Mouse (Mus musculus): ENCODE results near the gene Vash2. TPM values are rescaled to one million over a fixed set of nuclear protein-coding genes. Genes with fewer than 3 reads are reported as not detected.

Vash2 gene
- polyA plus RNA-seq, 1 experiment from 2014 or later = 46.2 TPM

- peaks cover 20% of the 10 kb centered on the region for H3K36me3 ChIP-seq
- H3K4me2 ChIP-seq = no peak overlapping the region
- peaks cover 8% of the 10 kb centered on the region for H3K9me3 ChIP-seq
- no peak for ATAC-seq (ENCODE audit: extremely low read depth, insufficient number of reproducible peaks, low FRiP score, low TSS enrichment)
- H3K9ac ChIP-seq = no peak overlapping the region
- peaks cover 4% of the 10 kb centered on the region for H3K4me1 ChIP-seq
- H3K27me3 ChIP-seq (replicated peaks) = no peaks in the 10 kb centered on the region
- H3K27ac ChIP-seq (replicated peaks) = no peak overlapping the region
- whole genome bisulfite sequencing = 63% methylated on average over 3 of the region's 3 CpGs
- H3K4me3 ChIP-seq = no peak overlapping the region
Observed at GRCm38 (mm10) chr1:191000686-191001085, 21.6 kb upstream of the Vash2 start.

GRCm38 (mm10) chr1:190998027-190998426 lies 18.9 kb upstream of the Vash2 start:
- Histone ChIP-seq H3K9ac (no peak overlapping the region), H3K36me3 (peaks cover 6% of the 10 kb centered on the region; the same call in 1 of the 2 replicates), H3K27ac (replicated peaks) (no peak overlapping the region), H3K4me2 (no peak overlapping the region), H3K4me3 (no peak overlapping the region), H3K9me3 (peaks cover 8% of the 10 kb centered on the region), H3K4me1 (peaks cover 9% of the 10 kb centered on the region), H3K27me3 (replicated peaks) (no peaks in the 10 kb centered on the region; the same call in 1 of the 2 replicates)
- ATAC-seq (ENCODE audit: extremely low read depth, insufficient number of reproducible peaks, low FRiP score, low TSS enrichment) = no peak
- WGBS = 86% methylated on average over 1 of the region's 1 CpGs

GRCm38 (mm10) chr1:190996346-190996877 lies 17.3 kb upstream of the Vash2 start:
- H3K4me2 ChIP-seq = no peak overlapping the region
- H3K4me1 ChIP-seq = peaks cover 9% of the 10 kb centered on the region
- no peak overlapping the region for H3K27ac ChIP-seq (replicated peaks)
- no peak overlapping the region for H3K9ac ChIP-seq
- H3K36me3 ChIP-seq = peaks cover 6% of the 10 kb centered on the region; the same call in 1 of the 2 replicates
- WGBS = 68% methylated on average over 6 of the region's 6 CpGs
- no peak overlapping the region for H3K4me3 ChIP-seq
- no peaks in the 10 kb centered on the region; the same call in 1 of the 2 replicates for H3K27me3 ChIP-seq (replicated peaks)
- peaks cover 8% of the 10 kb centered on the region for H3K9me3 ChIP-seq
- no peak for ATAC-seq (ENCODE audit: extremely low read depth, insufficient number of reproducible peaks, low FRiP score, low TSS enrichment)

GRCm38 (mm10) chr1:190995548-190995947 lies 16.5 kb upstream of the Vash2 start:
- Histone ChIP-seq H3K9me3 (peaks cover 8% of the 10 kb centered on the region), H3K27ac (replicated peaks) (no peak overlapping the region), H3K36me3 (peaks cover 6% of the 10 kb centered on the region; the same call in 1 of the 2 replicates), H3K4me1 (peaks cover 9% of the 10 kb centered on the region), H3K4me2 (no peak overlapping the region), H3K9ac (no peak overlapping the region), H3K4me3 (no peak overlapping the region), H3K27me3 (replicated peaks) (no peaks in the 10 kb centered on the region; the same call in 1 of the 2 replicates)
- WGBS = 42% methylated on average over 7 of the region's 7 CpGs
- no peak for ATAC-seq (ENCODE audit: extremely low read depth, insufficient number of reproducible peaks, low FRiP score, low TSS enrichment)

- Histone ChIP-seq H3K4me2 (no peak overlapping the region), H3K4me1 (no peaks in the 10 kb centered on the region), H3K27ac (replicated peaks) (no peak overlapping the region), H3K4me3 (no peak overlapping the region), H3K27me3 (replicated peaks) (no peaks in the 10 kb centered on the region; the same call in 1 of the 2 replicates), H3K36me3 (no peaks in the 10 kb centered on the region), H3K9me3 (no peaks in the 10 kb centered on the region), H3K9ac (no peak overlapping the region)
- 81% methylated on average over 9 of the region's 9 CpGs for WGBS
- ATAC-seq (ENCODE audit: extremely low read depth, insufficient number of reproducible peaks, low FRiP score, low TSS enrichment) = no peak
Observed at GRCm38 (mm10) chr1:190989437-190990082, 10.5 kb upstream of the Vash2 start.

DNA sequence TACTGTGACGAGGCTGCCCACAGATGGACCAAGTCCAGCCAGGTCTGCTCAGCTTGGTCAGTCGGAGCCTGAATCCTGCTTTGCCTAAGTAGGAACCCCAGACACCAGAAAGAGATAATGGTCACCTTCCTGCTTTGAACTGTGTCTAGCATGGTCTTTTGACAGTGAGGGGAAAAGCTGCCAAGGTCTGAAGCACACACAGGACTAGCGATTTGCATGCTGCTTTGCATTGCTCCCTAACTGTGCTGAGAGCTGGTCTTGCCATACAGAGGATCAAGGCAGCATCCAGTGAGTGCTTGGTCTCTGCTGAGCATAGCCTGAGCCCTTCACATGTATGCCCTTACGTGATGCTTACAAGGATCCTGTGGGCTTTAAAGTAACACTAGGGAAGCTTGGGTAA lies 2.3 kb upstream of the Vash2 start:
- H3K27me3 ChIP-seq (replicated peaks) = no peaks in the 10 kb centered on the region
- no peak overlapping the region for H3K4me3 ChIP-seq
- no peak overlapping the region for H3K27ac ChIP-seq (replicated peaks)
- peaks cover 37% of the 10 kb centered on the region for H3K4me1 ChIP-seq
- no peak overlapping the region for H3K9ac ChIP-seq
- WGBS = 69% methylated on average over 4 of the region's 4 CpGs
- no peaks in the 10 kb centered on the region for H3K36me3 ChIP-seq
- H3K4me2 ChIP-seq = no peak overlapping the region
- ATAC-seq (ENCODE audit: extremely low read depth, insufficient number of reproducible peaks, low FRiP score, low TSS enrichment) = no peak
- H3K9me3 ChIP-seq = no peaks in the 10 kb centered on the region

- peak overlapping the region; percentile 20; the same call in 1 of the 2 replicates for H3K4me2 ChIP-seq
Observed at GRCm38 (mm10) chr1:190980470-190980869, 1.4 kb upstream of the Vash2 start.

GRCm38 (mm10) chr1:190978511-190979073 lies 504 bp downstream of the Vash2 start:
- ATAC-seq (ENCODE audit: extremely low read depth, insufficient number of reproducible peaks, low FRiP score, low TSS enrichment) = no peak; the same call in 1 of the 2 replicates
- peak overlapping the region; percentile 99 for H3K4me2 ChIP-seq
- H3K36me3 ChIP-seq = peaks cover 27% of the 10 kb centered on the region
- H3K9me3 ChIP-seq = no peaks in the 10 kb centered on the region
- H3K4me1 ChIP-seq = peaks cover 64% of the 10 kb centered on the region
- H3K4me3 ChIP-seq = peak overlapping the region; percentile 82
- H3K27ac ChIP-seq (replicated peaks) = peak overlapping the region; percentile 96
- peak overlapping the region; percentile 97 for H3K9ac ChIP-seq
- H3K27me3 ChIP-seq (replicated peaks) = no peaks in the 10 kb centered on the region
- WGBS = 1% methylated on average over 46 of the region's 46 CpGs

More at GRCm38 (mm10) chr1:190980470-190980869, 1.4 kb upstream of the Vash2 start:
- WGBS = 76% methylated on average over 1 of the region's 1 CpGs
- ATAC-seq (ENCODE audit: extremely low read depth, insufficient number of reproducible peaks, low FRiP score, low TSS enrichment) = no peak
- H3K9ac ChIP-seq = no peak overlapping the region
- no peak overlapping the region for H3K4me3 ChIP-seq
- peaks cover 8% of the 10 kb centered on the region; the same call in 1 of the 2 replicates for H3K36me3 ChIP-seq
- no peaks in the 10 kb centered on the region for H3K9me3 ChIP-seq
- H3K4me1 ChIP-seq = peaks cover 46% of the 10 kb centered on the region
- no peak overlapping the region for H3K27ac ChIP-seq (replicated peaks)
- no peaks in the 10 kb centered on the region for H3K27me3 ChIP-seq (replicated peaks)

DNA sequence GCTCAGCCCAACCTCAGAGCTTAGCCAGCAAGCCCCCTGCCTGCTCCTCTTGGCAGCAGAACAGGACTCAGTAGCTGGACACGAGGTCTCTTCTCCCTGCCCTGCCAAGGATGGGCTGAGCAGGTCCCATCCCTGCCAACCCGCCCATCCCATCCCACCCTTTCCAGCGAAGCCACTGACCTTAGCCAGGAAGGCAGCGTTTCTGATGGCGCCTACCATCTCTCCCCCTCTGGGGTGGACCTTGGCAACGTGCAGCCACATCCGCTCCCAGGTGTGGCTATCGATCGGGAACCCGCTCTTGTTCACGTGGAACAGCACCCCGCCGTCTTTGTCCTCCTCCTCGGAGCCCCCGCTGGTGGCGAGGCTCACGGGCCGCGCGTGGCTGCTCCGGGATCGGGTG lies 1.1 kb downstream of the Vash2 start:
- Histone ChIP-seq H3K9me3 (no peaks in the 10 kb centered on the region), H3K4me2 (peak overlapping the region; percentile 99), H3K4me3 (peak overlapping the region; percentile 82), H3K27me3 (replicated peaks) (no peaks in the 10 kb centered on the region), H3K36me3 (peaks cover 33% of the 10 kb centered on the region), H3K27ac (replicated peaks) (peak overlapping the region; percentile 96), H3K9ac (peak overlapping the region; percentile 97), H3K4me1 (peaks cover 70% of the 10 kb centered on the region)
- 4% methylated on average over 22 of the region's 22 CpGs for WGBS
- ATAC-seq (ENCODE audit: extremely low read depth, insufficient number of reproducible peaks, low FRiP score, low TSS enrichment) = no peak

GRCm38 (mm10) chr1:190976887-190977573 lies 2.1 kb downstream of the Vash2 start:
- Histone ChIP-seq H3K9ac (peak overlapping the region; percentile 97), H3K27ac (replicated peaks) (peak overlapping the region; percentile 96), H3K4me1 (peaks cover 77% of the 10 kb centered on the region)

DNA sequence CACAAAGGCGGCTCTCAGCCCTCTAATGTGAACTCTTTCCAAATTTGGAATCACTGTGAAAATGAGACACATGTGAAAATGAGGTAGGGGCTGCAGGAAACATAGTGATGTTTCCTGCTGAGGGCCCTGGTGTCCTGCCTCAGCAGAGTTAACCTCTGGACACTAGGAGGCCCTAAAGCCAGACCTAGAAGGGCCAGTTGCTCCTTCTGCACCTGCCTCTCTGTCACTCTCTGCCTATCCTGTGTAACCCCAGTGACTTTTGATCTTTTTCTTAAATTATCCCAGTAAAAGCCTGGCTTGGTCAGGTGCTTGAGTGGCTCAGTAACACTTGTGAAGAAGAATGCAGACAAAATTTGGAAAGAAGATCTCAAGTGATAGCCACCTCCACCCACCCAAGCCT lies 4.3 kb downstream of the Vash2 start:
- H3K4me2 ChIP-seq = no peak overlapping the region
- peak overlapping the region; percentile 47 for H3K9ac ChIP-seq
- H3K27me3 ChIP-seq (replicated peaks) = no peaks in the 10 kb centered on the region
- WGBS = 45% methylated on average over 1 of the region's 1 CpGs
- H3K4me1 ChIP-seq = peaks cover 67% of the 10 kb centered on the region
- H3K9me3 ChIP-seq = no peaks in the 10 kb centered on the region
- peaks cover 64% of the 10 kb centered on the region for H3K36me3 ChIP-seq
- no peak overlapping the region for H3K4me3 ChIP-seq
- peak overlapping the region; percentile 51 for H3K27ac ChIP-seq (replicated peaks)
- no peak for ATAC-seq (ENCODE audit: extremely low read depth, insufficient number of reproducible peaks, low FRiP score, low TSS enrichment)

More at GRCm38 (mm10) chr1:190976887-190977573, 2.1 kb downstream of the Vash2 start:
- H3K9me3 ChIP-seq = no peaks in the 10 kb centered on the region
- H3K36me3 ChIP-seq = peaks cover 42% of the 10 kb centered on the region
- H3K4me2 ChIP-seq = peak overlapping the region; percentile 99
- H3K4me3 ChIP-seq = peak overlapping the region; percentile 82
- ATAC-seq (ENCODE audit: extremely low read depth, insufficient number of reproducible peaks, low FRiP score, low TSS enrichment) = no peak
- 25% methylated on average over 11 of the region's 11 CpGs for WGBS
- no peaks in the 10 kb centered on the region for H3K27me3 ChIP-seq (replicated peaks)

Measured in heart, embryonic 13.5 days (tissue).